Mouse (Mus musculus) hindbrain, embryonic 11.5 days (tissue): ENCODE data around the gene Lrrc74a. TPM values are rescaled to one million over a fixed set of nuclear protein-coding genes. Genes with fewer than 3 reads are reported as not detected.
A peak's percentile ranks its signal among the peaks of the same experiment; 100 is the strongest.

Source experiments
- ATAC-seq: fragments of 200-750 bp; cut with Nextera tagmentation; 2 replicates; pipeline ENCODE4 v1.8.0; 2017; ENCODE audit warnings: mild to moderate bottlenecking, moderate TSS enrichment, moderate library complexity; ENCODE audit not compliant: low FRiP score
- DNase-seq: peaks from one replicate; pipeline ENCODE4 v3.0.0-alpha.2; 2015; ENCODE audit warnings: low spot score
- H3K27ac ChIP-seq: fragments of 300-500 bp; sonication (generic); 2 replicates; pipeline ENCODE4 v1.5.1; 2014; ENCODE audit warnings: mild to moderate bottlenecking, low read depth, low read length
- H3K27me3 ChIP-seq: fragments of 300-500 bp; sonication (generic); 2 replicates; pipeline ENCODE4 v1.6.1; 2014; ENCODE audit warnings: mild to moderate bottlenecking, low read length, moderate library complexity, mixed read lengths; ENCODE audit not compliant: control insufficient read depth, insufficient read depth
- H3K36me3 ChIP-seq: fragments of 300-500 bp; sonication (generic); 2 replicates; pipeline ENCODE4 v1.6.1; 2014; ENCODE audit warnings: mild to moderate bottlenecking, low read length, moderate library complexity, mixed read lengths; ENCODE audit not compliant: control insufficient read depth, insufficient read depth
- H3K4me1 ChIP-seq: fragments of 300-500 bp; sonication (generic); replicated peaks from 2 replicates; pipeline ENCODE4 v1.6.1; 2014; ENCODE audit warnings: low read length, mixed read lengths; ENCODE audit not compliant: control insufficient read depth, insufficient read depth
- H3K4me2 ChIP-seq: fragments of 300-500 bp; sonication (generic); replicated peaks from 2 replicates; pipeline ENCODE4 v1.6.1; 2014; ENCODE audit warnings: mild to moderate bottlenecking, low read depth, low read length
- H3K4me3 ChIP-seq: fragments of 300-500 bp; sonication (generic); 2 replicates; pipeline ENCODE4 v1.5.1; 2014; ENCODE audit warnings: low read depth, low read length
- H3K9ac ChIP-seq: fragments of 300-500 bp; sonication (generic); 2 replicates; pipeline ENCODE4 v1.6.1; 2014; ENCODE audit warnings: low read depth, low read length
- H3K9me3 ChIP-seq: fragments of 300-500 bp; sonication (generic); 2 replicates; pipeline ENCODE4 v1.6.1; 2016; ENCODE audit warnings: low read length; ENCODE audit not compliant: control insufficient read depth
- WGBS: fragments of 180-500 bp; shearing (Covaris S2); extraction: QIAGEN DNeasy Blood & Tissue Kit; methylation state at CpG from one replicate; pipeline ENCODE4 v1.1.7; 2014; 5-methylcytosine and 5-hydroxymethylcytosine counted together
- polyA plus RNA-seq: library from polyadenylated mRNA; unstranded; fragments of >200 nt; fragmentation: Nextera tagmentation; extraction: Ambion mirVana; gene quantifications from 2 replicates; pipeline ENCODE4 v1.2.1, GENCODE M21; 2014

Gene Lrrc74a
- polyA plus RNA-seq, 1 experiment from 2014 or later: not detected

DNA sequence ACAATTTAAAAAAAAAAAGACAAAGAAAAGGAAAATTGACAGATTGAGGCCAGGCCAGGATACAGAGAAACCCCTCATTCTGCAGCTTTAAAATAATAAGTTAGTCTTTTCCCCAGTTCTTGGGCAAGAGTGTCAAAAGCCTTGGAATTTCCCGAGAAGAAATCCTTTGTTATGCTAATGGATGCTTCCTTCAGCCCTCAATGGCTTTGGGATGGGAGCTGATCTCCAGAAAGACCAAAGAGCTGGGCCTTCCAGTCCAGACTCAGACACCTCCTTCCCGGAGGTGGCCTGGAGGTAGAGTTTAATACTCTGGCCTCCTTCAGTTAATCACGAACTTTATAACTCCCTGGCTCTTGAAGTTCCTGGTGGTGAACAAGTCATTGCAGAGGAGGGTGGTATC is 36.8 kb downstream of the Lrrc74a start:
- H3K9me3 ChIP-seq: no peaks in the 10 kb centered on the region
- DNase-seq: no peak
- H3K36me3 ChIP-seq: no peaks in the 10 kb centered on the region
- H3K4me1 ChIP-seq: no peaks in the 10 kb centered on the region; the same call in 1 of the 2 replicates
- H3K27me3 ChIP-seq: peaks cover 2% of the 10 kb centered on the region; the same call in 1 of the 2 replicates
- no peak overlapping the region for H3K4me3 ChIP-seq
- ATAC-seq: no peak
- no peak overlapping the region for H3K4me2 ChIP-seq
- no peak overlapping the region for H3K27ac ChIP-seq
- H3K9ac ChIP-seq: no peak overlapping the region
- WGBS: 11% methylated on average over 3 of the region's 3 CpGs

- H3K36me3 ChIP-seq: no peaks in the 10 kb centered on the region
- no peak overlapping the region for H3K4me3 ChIP-seq
- WGBS: 14% methylated on average over 12 of the region's 12 CpGs
- DNase-seq: peak; percentile 97
- H3K4me2 ChIP-seq: no peak overlapping the region
- peak; percentile 62 for ATAC-seq
- H3K27me3 ChIP-seq: peaks cover 2% of the 10 kb centered on the region; the same call in 1 of the 2 replicates
- H3K9ac ChIP-seq: 0 out of 2 replicates have a peak overlapping the region, but pooled peaks have one; percentile 19
- no peaks in the 10 kb centered on the region for H3K9me3 ChIP-seq
- H3K27ac ChIP-seq: no peak overlapping the region
- no peaks in the 10 kb centered on the region; the same call in 1 of the 2 replicates for H3K4me1 ChIP-seq
These were observed 37.8 kb downstream of the Lrrc74a start for GRCm38 (mm10) chr12:86771823-86772427.

DNA sequence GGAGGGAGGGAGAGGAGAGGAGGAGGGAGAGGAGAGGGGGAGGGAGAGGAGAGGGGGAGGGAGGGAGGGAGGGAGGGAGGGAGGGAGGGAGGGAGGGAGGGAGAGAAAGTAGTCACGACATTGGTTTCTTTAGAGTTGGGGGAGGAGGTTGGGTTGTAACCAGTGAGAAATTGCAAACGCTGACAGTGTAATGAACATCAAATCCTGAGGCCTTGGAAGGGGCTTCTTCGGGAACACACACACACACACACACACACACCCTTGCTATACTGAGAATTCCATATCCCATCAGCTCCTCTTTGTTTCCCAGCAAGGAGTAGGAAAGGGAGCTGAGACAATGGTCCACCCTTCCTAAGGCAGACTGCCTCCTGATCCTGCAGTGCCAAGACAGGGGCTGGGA is 38.4 kb downstream of the Lrrc74a start:
- DNase-seq (no peak), ATAC-seq (no peak)
- no peaks in the 10 kb centered on the region for H3K36me3 ChIP-seq
- no peaks in the 10 kb centered on the region; the same call in 1 of the 2 replicates for H3K4me1 ChIP-seq
- H3K9me3 ChIP-seq: no peaks in the 10 kb centered on the region
- H3K9ac ChIP-seq: no peak overlapping the region
- H3K4me2 ChIP-seq: no peak overlapping the region
- no peak overlapping the region for H3K4me3 ChIP-seq
- no peak overlapping the region for H3K27ac ChIP-seq
- peaks cover 2% of the 10 kb centered on the region; the same call in 1 of the 2 replicates for H3K27me3 ChIP-seq
- WGBS: 28% methylated on average over 3 of the region's 3 CpGs

DNA sequence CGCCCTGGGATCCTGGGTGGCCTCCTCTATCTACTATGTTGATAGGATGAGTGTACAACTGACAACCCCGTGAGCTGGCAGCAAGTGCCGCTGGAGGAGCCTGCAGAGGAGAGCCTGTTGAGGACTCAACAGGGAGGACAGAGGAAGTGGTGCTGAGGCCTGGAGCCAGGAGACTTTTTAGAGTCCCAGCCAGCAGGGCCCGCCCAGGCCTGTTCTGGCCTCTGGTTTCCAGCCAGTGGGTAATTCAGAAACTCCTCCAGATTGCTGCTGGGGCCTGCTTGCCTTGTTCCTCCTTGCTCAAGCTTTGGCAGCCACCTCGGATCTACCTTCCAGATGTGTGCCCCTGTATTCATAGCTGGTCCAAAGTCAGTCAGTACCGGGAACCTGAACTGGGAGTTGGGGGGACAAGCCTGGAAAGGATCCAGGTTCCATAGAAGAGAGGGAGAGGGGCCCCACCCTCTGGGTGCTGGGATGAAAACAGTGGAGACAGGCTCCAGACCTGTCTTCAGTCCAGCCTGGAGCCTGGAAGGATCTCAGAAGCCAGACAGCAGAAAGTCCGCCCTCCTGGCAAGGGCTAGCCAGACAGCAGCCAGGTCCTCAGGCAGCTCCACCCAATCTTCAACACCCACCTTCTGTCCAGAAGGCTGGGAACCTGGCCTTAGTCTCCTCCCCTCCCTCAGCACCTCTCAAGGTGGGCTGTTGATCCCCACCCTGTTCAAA is 41.6 kb downstream of the Lrrc74a start:
- Histone ChIP-seq H3K4me1 (no peaks in the 10 kb centered on the region), H3K4me2 (no peak overlapping the region), H3K4me3 (no peak overlapping the region), H3K27me3 (no peaks in the 10 kb centered on the region), H3K9ac (no peak overlapping the region), H3K36me3 (no peaks in the 10 kb centered on the region), H3K9me3 (no peaks in the 10 kb centered on the region), H3K27ac (no peak overlapping the region)
- WGBS: 87% methylated on average over 7 of the region's 7 CpGs
- ATAC-seq (no peak), DNase-seq (no peak)

DNA sequence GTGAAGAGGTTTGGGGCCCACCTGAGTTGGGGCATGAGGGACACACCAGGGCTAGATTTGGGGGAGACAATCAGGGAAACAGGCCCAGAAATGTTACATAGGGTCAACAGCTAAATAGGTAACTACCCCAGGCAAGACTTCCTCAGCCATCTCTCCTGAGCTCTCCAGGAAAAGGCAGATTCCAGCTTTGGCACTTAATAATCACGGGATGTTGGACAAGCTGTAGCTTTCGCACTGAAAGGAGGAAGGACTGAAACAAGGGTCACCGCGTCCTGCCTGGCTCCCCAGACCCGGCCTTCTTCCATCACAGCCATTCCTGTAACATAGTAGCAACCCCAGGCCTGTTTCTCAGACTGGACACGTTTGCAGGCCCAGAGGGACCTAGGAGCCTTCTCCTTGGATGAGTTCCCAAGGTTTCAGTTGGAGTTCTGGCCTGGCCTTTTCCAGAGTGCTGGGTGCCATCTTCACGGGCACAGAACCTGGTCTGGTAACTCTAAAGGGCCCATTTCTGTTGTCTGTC is 42.2 kb downstream of the Lrrc74a start:
- no peak overlapping the region for H3K4me2 ChIP-seq
- DNase-seq (no peak), ATAC-seq (no peak)
- no peak overlapping the region for H3K9ac ChIP-seq
- no peaks in the 10 kb centered on the region for H3K36me3 ChIP-seq
- no peak overlapping the region for H3K27ac ChIP-seq
- H3K9me3 ChIP-seq: no peaks in the 10 kb centered on the region
- no peak overlapping the region for H3K4me3 ChIP-seq
- H3K4me1 ChIP-seq: no peaks in the 10 kb centered on the region
- 86% methylated on average over 7 of the region's 7 CpGs for WGBS
- no peaks in the 10 kb centered on the region for H3K27me3 ChIP-seq

GRCm38 (mm10) chr12:86778531-86778930 is 44.4 kb downstream of the Lrrc74a start:
- no peaks in the 10 kb centered on the region for H3K27me3 ChIP-seq
- ATAC-seq (no peak), DNase-seq (no peak)
- no peaks in the 10 kb centered on the region for H3K36me3 ChIP-seq
- 88% methylated on average over 4 of the region's 4 CpGs for WGBS
- H3K4me2 ChIP-seq: no peak overlapping the region
- no peaks in the 10 kb centered on the region for H3K4me1 ChIP-seq
- H3K4me3 ChIP-seq: no peak overlapping the region
- H3K9me3 ChIP-seq: no peaks in the 10 kb centered on the region
- H3K9ac ChIP-seq: no peak overlapping the region
- no peak overlapping the region for H3K27ac ChIP-seq

- H3K27me3 ChIP-seq: no peaks in the 10 kb centered on the region
- 0 out of 2 replicates have a peak, but pooled peaks cover 2% of the 10 kb centered on the region for H3K4me1 ChIP-seq
- no peak overlapping the region for H3K4me3 ChIP-seq
- WGBS: 58% methylated on average over 11 of the region's 11 CpGs
- H3K4me2 ChIP-seq: no peak overlapping the region
- peak; percentile 51 for DNase-seq
- H3K9me3 ChIP-seq: no peaks in the 10 kb centered on the region
- H3K36me3 ChIP-seq: no peaks in the 10 kb centered on the region
- ATAC-seq: no peak
- no peak overlapping the region for H3K9ac ChIP-seq
- no peak overlapping the region for H3K27ac ChIP-seq
These were observed 45.2 kb downstream of the Lrrc74a start for GRCm38 (mm10) chr12:86779206-86779989.

- H3K4me3 ChIP-seq: no peak overlapping the region
- 65% methylated on average over 6 of the region's 6 CpGs for WGBS
- no peak for DNase-seq
These were observed 47.6 kb downstream of the Lrrc74a start for GRCm38 (mm10) chr12:86781654-86782202.

More at GRCm38 (mm10) chr12:86781654-86782202, 47.6 kb downstream of the Lrrc74a start:
- no peak overlapping the region for H3K4me2 ChIP-seq
- ATAC-seq: no peak
- H3K4me1 ChIP-seq: 0 out of 2 replicates have a peak, but pooled peaks cover 5% of the 10 kb centered on the region
- H3K27ac ChIP-seq: no peak overlapping the region
- H3K36me3 ChIP-seq: no peaks in the 10 kb centered on the region
- no peaks in the 10 kb centered on the region for H3K9me3 ChIP-seq
- H3K27me3 ChIP-seq: no peaks in the 10 kb centered on the region
- no peak overlapping the region for H3K9ac ChIP-seq
